In genomic region chr16:87387444-87387977, GRCm38 (mm10) we compare ENCODE assay signal across 20 mouse cellular contexts. TPM values are rescaled to one million over a fixed set of nuclear protein-coding genes. Genes with fewer than 3 reads are reported as not detected.
DNase-seq lines count a peak whose midpoint lies in the region; ATAC-seq and TF ChIP-seq lines count a peak whose summit lies in the region.
"Had no signal": no experiment of that assay in that cellular context is flagged by ENCODE, and none has a peak within 500 bp of the region (broad histone marks: within the 10 kb centered on the region; RNA-seq: fewer than 3 reads in every experiment).

No protein-coding gene starts in this region.

- no peaks in the 10 kb centered on the region for H3K27me3 ChIP-seq in heart, postnatal 0 days (ENCODE audit: control insufficient read depth, insufficient read depth, low read length)
- no peaks in the 10 kb centered on the region for H3K27me3 ChIP-seq in heart, adult 2 months (ENCODE audit: control insufficient read depth, insufficient read depth, low read length)
- H3K27me3 ChIP-seq in Patski, result no peaks in the 10 kb centered on the region
- H3K27me3 ChIP-seq in forebrain, embryonic 13.5 days, result no peaks in the 10 kb centered on the region
- H3K27me3 ChIP-seq: embryonic facial prominence, embryonic 13.5 days; limb, embryonic 13.5 days; lung, embryonic 15.5 days; midbrain, embryonic 12.5 days; neural tube, embryonic 12.5 days had no signal

- in situ Hi-C loops in Patski (cut with MboI; ENCODE audit: low pct_unique_long_range_greater_than_20kb), result no loop called here

- CTCF ChIA-PET in Patski (lab: Charles Lee), result no interaction called here

- no peak overlapping the region for H3K4me3 ChIP-seq in heart, postnatal 0 days (ENCODE audit: low read depth, low read length)
- no peak overlapping the region for H3K4me3 ChIP-seq in heart, adult 2 months
- no peak overlapping the region for H3K4me3 ChIP-seq in forebrain, embryonic 13.5 days
- H3K4me3 ChIP-seq: embryonic facial prominence, embryonic 13.5 days; forebrain, embryonic 10.5 days; limb, embryonic 13.5 days; lung, embryonic 15.5 days; midbrain, embryonic 12.5 days; neural tube, embryonic 12.5 days had no signal

- DNase-seq in heart, postnatal 0 days (ENCODE audit: low spot score), result no peak
- no peak for DNase-seq in heart, adult 2 months
- DNase-seq in Patski (ENCODE audit: low read depth, low spot score), result no peak
- peak; percentile 63 for DNase-seq in brain, adult 2 months (ENCODE audit: low read depth, low spot score)
- DNase-seq in gastrocnemius, postnatal 36 days, result no peak
- no peak for DNase-seq in right cerebral cortex, adult 18-20 months
- DNase-seq: cerebellum, postnatal 10 days; layer of hippocampus, postnatal 36 days; spleen, adult 18-20 months; thymus, postnatal 36 days had no signal

- no peak for TF ChIP-seq EP300 in heart, postnatal 0 days (IDR thresholded peaks at IDR 0.05; ENCODE audit: low read depth)
- TF ChIP-seq EP300 in heart, adult 2 months (IDR thresholded peaks at IDR 0.05; ENCODE audit: insufficient read depth, low read depth, low read length), result no peak

- no peak for TF ChIP-seq CTCF in heart, postnatal 0 days (IDR thresholded peaks at IDR 0.05; ENCODE audit: low read depth)
- TF ChIP-seq CTCF in heart, adult 2 months (IDR thresholded peaks at IDR 0.05), result no peak
- TF ChIP-seq CTCF in Patski (IDR thresholded peaks at IDR 0.05), result no peak

- ATAC-seq in heart, postnatal 0 days (ENCODE audit: insufficient read depth, low read depth), result peak; percentile 58; the same call in 1 of the 2 replicates
- peak; percentile 18 for ATAC-seq in Patski
- ATAC-seq in forebrain, embryonic 13.5 days, result no peak
- ATAC-seq: hindbrain, embryonic 16.5 days; intestine, postnatal 0 days had no signal

- POLR2A ChIA-PET in Patski (lab: Charles Lee), result no interaction called here

- 0 out of 2 replicates have a peak, but pooled peaks cover 6% of the 10 kb centered on the region for H3K4me1 ChIP-seq in heart, postnatal 0 days (ENCODE audit: control insufficient read depth, insufficient read depth)
- H3K4me1 ChIP-seq in heart, adult 2 months (ENCODE audit: control insufficient read depth, insufficient read depth, low read length), result peaks cover 2% of the 10 kb centered on the region
- no peaks in the 10 kb centered on the region for H3K4me1 ChIP-seq in forebrain, embryonic 13.5 days
- H3K4me1 ChIP-seq: embryonic facial prominence, embryonic 13.5 days; forebrain, embryonic 10.5 days; limb, embryonic 13.5 days; lung, embryonic 15.5 days; midbrain, embryonic 12.5 days; neural tube, embryonic 12.5 days had no signal

- no peaks in the 10 kb centered on the region; the same call in 1 of the 2 replicates for H3K79me2 ChIP-seq in heart, adult 2 months (replicated peaks; ENCODE audit: control insufficient read depth, insufficient read depth, low read length)

- H3K4me2 ChIP-seq in heart, postnatal 0 days (ENCODE audit: low read depth, low read length), result no peak overlapping the region
- H3K4me2 ChIP-seq in forebrain, embryonic 13.5 days, result no peak overlapping the region
- H3K4me2 ChIP-seq: embryonic facial prominence, embryonic 13.5 days; limb, embryonic 13.5 days; lung, embryonic 15.5 days; midbrain, embryonic 12.5 days; neural tube, embryonic 12.5 days had no signal

- peaks cover 50% of the 10 kb centered on the region for H3K36me3 ChIP-seq in heart, postnatal 0 days (replicated peaks; ENCODE audit: control insufficient read depth, insufficient read depth, low read length)
- no peaks in the 10 kb centered on the region for H3K36me3 ChIP-seq in heart, adult 2 months (ENCODE audit: control insufficient read depth, insufficient read depth, low read length)
- H3K36me3 ChIP-seq in forebrain, embryonic 13.5 days (ENCODE audit: poor library complexity, severe bottlenecking), result peaks cover 70% of the 10 kb centered on the region

- no peak for TF ChIP-seq POLR2A in heart, adult 2 months (IDR thresholded peaks at IDR 0.05; ENCODE audit: insufficient read depth, low read depth, low read length)

- 72% methylated on average over 3 of the region's 3 CpGs for WGBS in heart, postnatal 0 days
- 88% methylated on average over 3 of the region's 3 CpGs for WGBS in heart, adult 2 months
- WGBS in forebrain, embryonic 13.5 days, result 96% methylated on average over 3 of the region's 3 CpGs

- H3K9me3 ChIP-seq in heart, postnatal 0 days (replicated peaks; ENCODE audit: control insufficient read depth, low read length), result no peaks in the 10 kb centered on the region
- no peaks in the 10 kb centered on the region for H3K9me3 ChIP-seq in forebrain, embryonic 13.5 days (replicated peaks)
- H3K9me3 ChIP-seq: embryonic facial prominence, embryonic 13.5 days; forebrain, embryonic 10.5 days; limb, embryonic 13.5 days; lung, embryonic 15.5 days; midbrain, embryonic 12.5 days; neural tube, embryonic 12.5 days had no signal

- H3K9ac ChIP-seq in heart, postnatal 0 days (replicated peaks; ENCODE audit: low read depth, low read length), result no peak overlapping the region
- no peak overlapping the region for H3K9ac ChIP-seq in heart, adult 2 months (ENCODE audit: low read depth, low read length)
- H3K9ac ChIP-seq in forebrain, embryonic 13.5 days, result no peak overlapping the region
- H3K9ac ChIP-seq: embryonic facial prominence, embryonic 13.5 days; limb, embryonic 13.5 days; liver, embryonic 14.5 days; lung, embryonic 15.5 days; midbrain, embryonic 12.5 days; neural tube, embryonic 12.5 days had no signal

- intact Hi-C loops in heart, adult 2 months (cut with DNase I), result no loop called here
- intact Hi-C loops in gastrocnemius, postnatal 36 days (cut with DNase I), result no loop called here

- H3K27ac ChIP-seq in heart, postnatal 0 days (ENCODE audit: low read depth), result no peak overlapping the region
- no peak overlapping the region for H3K27ac ChIP-seq in heart, adult 2 months
- H3K27ac ChIP-seq in forebrain, embryonic 13.5 days, result no peak overlapping the region
- H3K27ac ChIP-seq: embryonic facial prominence, embryonic 13.5 days; forebrain, embryonic 10.5 days; limb, embryonic 13.5 days; liver, embryonic 14.5 days; lung, embryonic 15.5 days; midbrain, embryonic 12.5 days; neural tube, embryonic 12.5 days had no signal

RNA-seq across cellular contexts. Expression of gene N6amt1, which starts 33.5 kb away (rescaled TPM):
- 13.9 and 20.9 TPM in 2 replicates for total RNA-seq in heart, postnatal 0 days (2014; rRNA removed; ENCODE audit: low replicate concordance)
- polyA plus RNA-seq in heart, postnatal 0 days (2015; fragmentation: Nextera tagmentation; extraction: Ambion mirVana), result 33.9 and 40.4 TPM in 2 replicates
- 10 to 100 TPM; 16.8 to 19.0 TPM for total RNA-seq in heart, adult 2 months (2021)
- polyA plus RNA-seq in heart, adult 2 months (2012; rRNA removed), result 9.8 and 14.1 TPM in 2 replicates
- 19.9 TPM for polyA plus RNA-seq in Patski (2021)
- total RNA-seq in gastrocnemius, postnatal 36 days (2021), result 1 to 10 TPM; 6.4 to 9.6 TPM
- polyA plus RNA-seq in forebrain, embryonic 13.5 days (2015; fragmentation: Nextera tagmentation; extraction: Ambion mirVana), result 17.5 and 18.5 TPM in 2 replicates

RNA-seq across cellular contexts. Expression of gene Ltn1, which starts 44.9 kb away (rescaled TPM):
- 10.5 and 12.9 TPM in 2 replicates for total RNA-seq in heart, postnatal 0 days (2014; rRNA removed; ENCODE audit: low replicate concordance)
- 10.8 and 11.2 TPM in 2 replicates for polyA plus RNA-seq in heart, postnatal 0 days (2015; fragmentation: Nextera tagmentation; extraction: Ambion mirVana)
- total RNA-seq in heart, adult 2 months (2021), result 10 to 100 TPM; 18.6 to 20.7 TPM
- 3.1 and 7.7 TPM in 2 replicates for polyA plus RNA-seq in heart, adult 2 months (2012; rRNA removed)
- polyA plus RNA-seq in Patski (2021), result 19.6 TPM
- total RNA-seq in gastrocnemius, postnatal 36 days (2021), result 10 to 100 TPM; 22.1 to 24.6 TPM
- polyA plus RNA-seq in forebrain, embryonic 13.5 days (2015; fragmentation: Nextera tagmentation; extraction: Ambion mirVana), result 26.0 and 29.9 TPM in 2 replicates

RNA-seq across cellular contexts. Expression of gene Rwdd2b, which starts 52.9 kb away (rescaled TPM):
- total RNA-seq in heart, postnatal 0 days (2014; rRNA removed; ENCODE audit: low replicate concordance), result 4.0 and 6.0 TPM in 2 replicates
- 9.1 and 10.3 TPM in 2 replicates for polyA plus RNA-seq in heart, postnatal 0 days (2015; fragmentation: Nextera tagmentation; extraction: Ambion mirVana)
- total RNA-seq in heart, adult 2 months (2021), result 1 to 10 TPM; 5.1 to 5.6 TPM
- 2.5 and 5.0 TPM in 2 replicates for polyA plus RNA-seq in heart, adult 2 months (2012; rRNA removed)
- 8.0 TPM for polyA plus RNA-seq in Patski (2021)
- 1 to 10 TPM; 2.6 to 2.9 TPM for total RNA-seq in gastrocnemius, postnatal 36 days (2021)
- polyA plus RNA-seq in forebrain, embryonic 13.5 days (2015; fragmentation: Nextera tagmentation; extraction: Ambion mirVana), result 10.7 and 11.6 TPM in 2 replicates
